Mouse (Mus musculus): Measurements from ENCODE around the gene Gpr27.

Gpr27 gene

DNA sequence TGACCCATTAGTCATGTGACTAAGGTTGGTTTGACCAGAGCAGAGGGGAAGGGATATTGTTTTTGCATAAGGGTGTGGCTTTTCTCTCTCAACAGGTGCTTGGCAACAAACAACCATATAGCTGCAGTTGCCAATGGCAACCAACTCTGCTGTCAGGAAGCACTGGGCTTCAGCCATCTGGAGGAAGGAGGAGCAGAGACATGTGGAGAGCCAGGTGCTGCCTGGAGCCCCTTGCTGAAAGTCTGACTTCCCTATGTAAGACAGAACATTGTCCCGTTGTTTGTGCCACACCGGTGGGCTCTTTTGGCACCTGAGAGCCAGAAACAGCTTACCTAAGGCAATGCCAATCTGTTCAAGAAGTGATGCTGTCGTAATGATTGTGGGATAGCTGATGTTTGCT lies 50.4 kb downstream of the Gpr27 start:
- no peak for DNase-seq (ENCODE audit: extremely low read depth, low read depth, low spot score)
